Mouse (Mus musculus) heart, postnatal 14 days (tissue): ENCODE results near the gene Ttf2. TPM values are rescaled to one million over a fixed set of nuclear protein-coding genes. Genes with fewer than 3 reads are reported as not detected.

Experiments
- DNase-seq, 2 experiments: peaks; one replicate each; pipeline ENCODE4 v3.0.0; 2021 to 2022
- intact Hi-C: fragments of 180-260 bp; cut with DNase I; formaldehyde crosslinking; loops from one replicate; pipeline ENCODE4 v1.15.1; 2025
- long read RNA-seq, 2 experiments: library from polyadenylated mRNA; stranded (forward); transcript quantifications; one replicate each; pipeline ENCODE4 v2.0.0; 2021
- total RNA-seq, 2 experiments: library from RNA; stranded (reverse); gene quantifications; 2 replicates each; pipeline ENCODE4 v1.2.3; 2021

Gene Ttf2
- total RNA-seq: 1 to 10 TPM; 3.4 to 3.9 TPM
- long read RNA-seq, experiment 1, partial matches to known transcripts: 1 of 3 reads
- long read RNA-seq, experiment 1, other reads (novel, unspliced or antisense): 2 of 3 reads
- long read RNA-seq, experiment 2, full-length matches to known transcripts: 2 of 7 reads
- long read RNA-seq, experiment 2, partial matches to known transcripts: 1 of 7 reads
- long read RNA-seq, experiment 2, other reads (novel, unspliced or antisense): 4 of 7 reads

DNA sequence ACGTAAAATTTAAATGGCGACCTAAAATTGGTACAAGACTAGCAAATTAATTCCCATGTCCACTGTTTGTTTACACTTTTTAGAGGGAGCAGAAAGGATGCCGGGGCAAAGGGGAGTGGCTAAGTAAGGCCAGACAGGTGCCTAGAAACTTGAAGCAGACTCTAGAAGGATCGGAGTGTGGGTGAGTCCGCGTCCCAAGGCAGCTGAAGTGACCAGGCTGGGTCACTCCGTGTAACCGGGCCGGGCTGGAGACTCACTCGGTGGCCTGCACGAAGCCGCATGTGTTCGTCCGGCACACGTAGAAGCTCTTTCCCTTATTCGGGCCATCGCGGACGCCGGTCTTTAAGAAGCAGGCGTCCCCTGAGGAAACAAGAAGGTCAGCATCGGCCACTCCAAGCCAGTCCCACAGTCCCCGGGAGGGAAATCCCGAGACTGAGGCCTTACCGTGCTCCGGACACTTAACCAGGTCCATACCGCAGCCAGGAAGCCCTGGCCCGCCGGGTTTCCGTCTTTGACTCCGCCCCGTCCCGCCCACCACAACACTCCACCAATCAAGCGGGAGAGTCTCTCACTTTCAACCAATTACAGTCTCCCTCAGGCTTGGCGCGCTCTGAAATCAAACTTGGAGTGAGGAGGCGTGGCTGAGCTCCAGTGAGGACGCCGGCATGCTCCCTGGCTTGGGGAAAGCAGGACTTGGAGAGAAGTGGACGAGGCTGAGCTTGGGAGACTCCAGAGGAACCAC lies at the start of gene Ttf2:
TSS of gene Ttf2 (minus strand) at position 488 of the 742 bp plus-strand sequence.
- intact Hi-C loops: loop anchor here (10.0 kb wide), 1 partner anchor 845 kb away; no protein-coding TSS in a partner anchor
- DNase-seq: peak; percentile 92 to 95

DNA sequence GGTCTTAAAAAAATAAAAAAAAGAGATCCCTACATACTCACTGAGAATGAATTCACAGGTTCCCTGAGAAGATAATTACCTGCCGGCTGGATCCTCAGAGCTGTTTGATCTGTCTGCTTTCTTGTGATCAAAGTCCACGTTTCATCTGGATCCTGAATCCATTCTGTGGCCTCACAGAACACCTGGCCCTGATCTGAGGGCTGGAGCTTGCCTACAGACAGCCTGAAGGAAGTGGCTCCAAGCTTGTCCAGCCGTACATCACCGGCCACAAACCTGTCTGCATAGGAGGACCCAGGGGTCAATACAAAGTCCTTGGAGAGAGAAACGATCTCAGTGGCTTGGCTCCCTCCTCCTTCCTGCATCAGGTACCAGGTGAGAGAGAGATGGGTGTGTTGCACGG lies 49.0 kb upstream of the Ttf2 start:
- intact Hi-C loops: no loop called here
- no peak for DNase-seq

DNA sequence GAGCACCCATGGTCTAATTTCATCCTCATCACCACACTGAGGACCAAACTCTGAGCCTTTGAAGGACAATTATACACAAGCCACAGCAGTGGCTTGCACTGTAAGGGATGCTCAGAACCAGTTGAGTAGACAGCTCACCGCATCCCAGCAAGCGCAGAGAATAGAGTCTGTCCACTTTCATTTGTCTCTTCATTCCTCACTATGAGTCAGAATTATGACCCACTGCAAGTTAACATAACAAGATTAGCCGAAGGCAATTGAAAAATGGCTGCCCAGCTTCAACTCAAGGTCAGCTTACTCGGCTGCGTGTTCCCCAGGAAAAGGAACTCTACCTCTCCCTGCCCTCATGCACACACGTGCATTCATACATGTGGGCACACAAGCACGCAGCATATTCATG lies 46.6 kb upstream of the Ttf2 start:
- intact Hi-C loops: no loop called here
- DNase-seq: no peak

DNA sequence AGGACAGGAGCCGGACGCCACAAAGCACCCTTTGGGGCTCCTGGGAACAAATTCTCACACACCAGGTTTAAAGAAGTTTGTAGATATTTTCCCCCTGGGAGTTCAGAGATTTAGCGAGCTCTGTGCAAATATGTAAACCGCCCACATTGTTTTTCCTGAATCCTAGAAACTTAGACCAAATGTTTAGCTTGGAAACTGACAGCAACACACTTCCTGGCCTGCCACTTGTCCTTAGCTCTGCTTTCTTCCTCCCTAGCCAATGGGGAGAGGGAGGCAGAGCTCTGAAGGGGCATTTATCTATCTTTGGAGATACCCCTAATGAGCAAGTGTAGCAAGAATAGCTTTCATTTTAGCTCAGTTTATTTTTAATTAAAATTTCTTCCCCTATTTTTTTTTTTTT lies 45.8 kb upstream of the Ttf2 start:
- intact Hi-C loops: no loop called here
- DNase-seq: no peak

DNA sequence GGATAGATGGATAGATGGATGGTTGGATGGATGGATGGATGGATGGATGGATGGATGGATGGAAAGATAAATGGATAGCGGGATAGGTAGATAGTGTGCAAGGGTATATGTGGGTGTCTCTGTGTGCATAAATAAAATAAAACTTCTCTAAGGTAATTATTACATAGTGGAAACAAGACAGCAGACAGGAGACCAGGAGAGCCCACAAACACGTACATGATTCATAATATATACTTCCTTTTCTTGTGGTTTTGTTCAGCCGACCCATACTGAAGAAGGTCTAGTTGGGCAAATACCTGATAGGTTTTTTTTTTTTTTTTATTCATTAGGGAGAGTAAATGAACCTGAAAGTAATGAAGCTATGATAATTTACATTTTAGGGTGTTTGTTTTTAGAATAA lies 44.1 kb upstream of the Ttf2 start:
- no peak for DNase-seq
- intact Hi-C loops: no loop called here

DNA sequence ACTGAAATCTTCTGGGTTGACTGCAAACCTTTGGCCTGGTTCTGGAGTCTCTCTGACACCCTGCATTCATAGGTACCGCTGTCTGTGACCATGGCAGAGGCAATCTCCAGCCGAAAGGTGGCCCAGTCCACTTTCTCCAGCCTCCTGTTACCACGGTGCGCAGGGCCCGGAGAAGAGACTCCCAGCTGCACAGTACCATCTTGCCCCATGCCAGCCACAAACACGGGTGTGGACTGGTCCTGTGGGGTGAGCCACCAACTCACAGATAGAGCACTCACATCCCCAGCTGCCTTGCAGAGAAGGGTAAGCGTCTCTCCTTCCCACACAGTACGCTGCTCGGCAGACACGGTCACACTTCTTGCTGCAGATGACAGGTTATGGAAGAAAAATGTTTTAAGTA lies 43.5 kb upstream of the Ttf2 start:
- intact Hi-C loops: no loop called here
- DNase-seq: no peak

DNA sequence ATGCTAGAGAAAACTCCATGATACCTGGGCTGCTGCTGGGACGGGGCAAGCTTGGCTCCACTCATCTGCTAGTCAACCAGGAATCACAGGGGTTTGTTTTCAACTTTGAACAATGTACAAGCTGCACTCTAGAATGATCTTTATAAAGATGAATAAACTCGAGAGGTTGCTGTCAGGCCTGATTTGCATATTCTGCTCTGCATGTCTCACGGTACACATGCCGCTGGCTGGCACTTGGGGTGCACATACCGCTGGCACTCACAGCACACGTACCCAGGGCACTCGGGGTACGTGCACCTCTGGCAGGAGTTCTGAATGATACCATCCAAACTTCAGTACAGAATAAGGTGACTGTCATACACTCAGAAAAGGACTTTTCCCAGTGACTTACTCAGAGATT lies 43.1 kb upstream of the Ttf2 start:
- no peak for DNase-seq
- intact Hi-C loops: no loop called here

DNA sequence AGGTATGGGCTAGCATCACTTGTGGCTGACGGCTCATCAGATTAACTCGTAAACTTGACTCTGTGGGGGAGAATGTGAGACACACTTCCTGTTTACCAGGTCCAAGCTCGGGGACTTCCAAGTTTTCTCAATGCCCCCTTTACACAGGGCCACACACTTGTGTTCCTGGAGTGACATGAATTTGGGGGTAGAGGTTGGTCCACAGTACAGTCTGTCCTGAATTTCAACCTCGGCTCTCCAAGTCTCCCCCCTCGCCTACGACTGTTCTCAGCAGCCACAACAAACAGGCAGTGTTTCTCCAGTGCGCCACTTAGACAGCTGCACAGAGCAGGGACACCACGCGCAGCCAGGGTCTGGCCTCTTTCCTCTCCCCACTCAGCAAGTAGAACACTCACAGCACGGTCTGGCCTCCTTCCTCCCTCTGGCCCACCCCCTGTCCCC lies 42.7 kb upstream of the Ttf2 start:
- peak; percentile 24 to 37 for DNase-seq

DNA sequence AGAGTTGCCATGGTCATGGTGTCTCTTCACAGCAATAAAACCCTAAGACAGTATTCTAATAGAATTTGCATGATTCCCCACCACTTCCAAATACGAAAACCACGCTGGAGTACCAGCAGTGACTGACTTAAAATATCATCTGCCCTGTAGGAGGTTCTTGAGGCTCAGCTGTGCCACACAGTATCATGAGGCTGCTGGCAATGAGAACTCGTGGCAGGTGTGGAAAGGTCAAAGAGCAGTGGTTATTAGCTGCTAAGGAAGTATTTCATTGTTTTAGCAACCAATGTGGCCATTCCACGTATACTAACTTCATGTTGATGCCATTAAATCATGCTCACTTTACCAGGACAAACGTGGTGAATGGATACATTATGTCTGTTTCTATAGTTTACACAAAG lies 41.7 kb upstream of the Ttf2 start:
- intact Hi-C loops: no loop called here
- no peak for DNase-seq

More for the DNA sequence above, 42.7 kb upstream of the Ttf2 start:
- intact Hi-C loops: no loop called here

DNA sequence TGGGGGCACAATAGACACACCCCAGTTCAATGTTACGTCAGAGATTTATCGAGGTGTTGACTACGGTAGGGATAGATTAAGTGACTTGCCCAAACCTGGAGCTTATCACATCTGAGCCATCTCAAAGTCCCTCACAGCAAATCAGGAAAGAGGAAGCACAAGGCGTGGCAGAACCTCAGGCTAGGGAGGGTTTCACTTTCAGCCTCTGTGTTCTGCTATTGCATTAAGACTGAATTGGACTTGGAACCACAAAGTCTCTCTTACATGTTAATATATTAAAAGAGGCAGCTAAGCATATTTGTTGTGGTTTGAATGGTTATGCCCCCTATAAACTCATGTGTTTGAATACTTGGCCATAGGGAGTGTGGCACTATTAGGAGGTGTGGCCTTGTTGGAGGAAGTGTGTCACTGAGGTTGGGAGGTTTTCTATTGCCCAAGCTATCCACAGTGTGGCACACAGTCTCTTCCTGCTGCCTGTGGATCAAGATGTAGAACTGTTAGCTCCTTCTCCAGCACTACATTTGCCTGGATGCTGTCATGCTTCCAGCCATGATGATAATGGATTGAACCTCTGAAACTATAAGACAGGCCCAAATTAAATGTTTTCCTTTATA lies 41.2 kb upstream of the Ttf2 start:
- DNase-seq: no peak
- intact Hi-C loops: no loop called here

DNA sequence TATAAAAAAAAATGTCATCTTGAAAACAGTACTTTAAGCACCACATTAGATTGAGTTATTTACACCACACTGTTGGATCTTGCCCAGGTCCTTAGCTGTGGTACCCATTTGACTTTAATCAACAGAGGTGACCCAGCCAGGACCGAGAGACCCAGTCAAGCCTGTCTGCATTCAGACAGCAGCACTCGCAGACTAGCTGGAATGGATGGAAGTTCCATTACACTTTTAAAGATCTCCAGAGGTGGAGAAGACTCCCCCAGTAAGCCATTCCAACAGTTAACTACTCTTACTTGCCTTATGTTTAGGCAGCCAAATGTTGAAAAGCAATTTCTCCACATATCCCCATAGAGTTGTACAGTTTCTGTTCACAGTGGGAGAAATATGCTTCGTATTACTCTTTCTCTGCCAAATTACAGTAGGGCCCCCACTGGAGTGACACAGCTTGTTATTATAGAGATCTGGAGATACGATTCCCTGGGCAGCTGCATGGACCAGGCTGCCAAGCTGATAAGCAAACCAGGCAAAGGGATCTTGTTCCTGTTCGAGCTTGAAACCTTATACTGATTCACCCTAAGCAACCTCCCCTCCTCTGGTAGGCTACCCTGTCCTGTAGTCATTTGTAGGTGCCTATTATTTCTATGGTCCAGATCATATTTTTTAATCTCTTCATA lies 37.8 kb upstream of the Ttf2 start:
- no peak for DNase-seq
- intact Hi-C loops: no loop called here

DNA sequence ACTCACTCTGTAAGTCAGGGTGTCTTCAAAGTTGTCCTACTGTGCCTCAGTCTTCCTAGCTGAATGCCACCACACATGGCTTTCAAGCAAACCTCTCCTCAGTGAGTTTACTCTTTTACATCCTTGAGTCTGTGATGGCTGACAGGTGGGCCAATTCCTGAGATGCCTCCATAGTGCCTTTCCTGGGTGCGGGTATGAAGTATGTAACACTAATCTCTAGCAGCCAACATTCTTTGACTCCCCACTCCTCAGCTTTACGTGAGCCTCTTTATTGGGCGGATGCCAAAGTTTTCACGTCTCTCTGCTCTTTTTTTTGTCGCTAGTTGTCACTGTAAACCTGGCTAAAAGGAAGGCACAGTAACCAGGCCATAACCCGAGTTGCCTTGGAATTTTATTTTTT lies 35.9 kb upstream of the Ttf2 start:
- intact Hi-C loops: no loop called here
- no peak for DNase-seq

DNA sequence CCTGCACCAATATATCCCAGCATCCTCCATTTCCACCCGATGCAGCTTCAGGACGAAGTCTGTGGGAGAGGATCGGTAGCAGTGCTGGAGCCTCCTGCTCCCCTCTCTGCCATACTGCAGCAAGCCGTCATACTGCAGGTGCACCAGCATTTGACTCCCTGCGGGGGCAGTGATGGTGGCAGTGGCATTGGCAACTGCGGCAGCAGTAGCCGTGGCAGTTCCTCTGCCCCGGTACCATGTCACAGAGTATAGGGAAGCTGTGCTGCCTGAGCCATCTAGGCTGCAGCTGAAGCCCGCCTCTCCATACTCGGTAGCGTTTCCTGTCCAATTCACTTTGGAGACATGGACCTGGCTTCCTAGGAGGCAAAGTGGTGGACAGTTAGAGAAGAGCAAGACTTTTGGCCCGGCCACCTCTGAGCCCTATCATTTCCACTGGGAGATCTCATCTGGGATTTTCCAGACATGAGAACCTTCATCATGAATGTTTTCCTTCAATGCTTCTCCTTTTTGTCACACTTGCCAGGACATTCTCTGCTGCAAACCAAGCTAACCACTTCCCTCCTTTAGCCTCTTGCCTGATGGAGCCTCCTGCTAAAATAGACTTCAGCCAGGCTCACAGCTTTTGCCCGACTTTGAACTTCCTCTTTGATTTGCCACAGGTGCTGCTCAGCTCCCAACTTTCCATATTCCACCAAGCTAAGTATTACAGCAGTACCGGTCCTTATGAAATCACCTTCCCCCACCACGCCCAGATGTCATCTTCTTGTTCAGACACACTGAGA lies 34.3 kb upstream of the Ttf2 start:
- intact Hi-C loops: no loop called here
- DNase-seq: no peak

DNA sequence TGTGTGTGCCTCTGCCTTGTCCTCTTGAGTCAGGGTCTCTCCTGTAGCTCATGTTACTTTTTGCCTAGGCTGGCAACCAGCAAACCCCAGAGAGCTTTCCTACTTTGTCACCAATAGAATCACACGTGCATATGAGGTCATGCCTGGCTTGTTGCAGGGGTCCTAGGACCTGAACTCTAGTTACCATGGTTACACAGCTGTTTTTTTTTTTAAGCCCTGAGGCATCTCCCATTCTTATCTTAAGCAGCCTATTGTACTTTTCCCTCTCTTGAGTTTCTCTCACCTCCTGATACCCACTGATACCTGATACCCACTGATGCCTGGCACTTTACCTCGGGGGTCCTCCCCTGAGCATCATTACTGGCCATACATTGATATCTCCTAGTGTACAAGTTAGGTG lies 30.3 kb upstream of the Ttf2 start:
- DNase-seq: no peak
- intact Hi-C loops: loop anchor here (5.0 kb wide), 2 partner anchors 108 to 163 kb away; no protein-coding TSS in a partner anchor

DNA sequence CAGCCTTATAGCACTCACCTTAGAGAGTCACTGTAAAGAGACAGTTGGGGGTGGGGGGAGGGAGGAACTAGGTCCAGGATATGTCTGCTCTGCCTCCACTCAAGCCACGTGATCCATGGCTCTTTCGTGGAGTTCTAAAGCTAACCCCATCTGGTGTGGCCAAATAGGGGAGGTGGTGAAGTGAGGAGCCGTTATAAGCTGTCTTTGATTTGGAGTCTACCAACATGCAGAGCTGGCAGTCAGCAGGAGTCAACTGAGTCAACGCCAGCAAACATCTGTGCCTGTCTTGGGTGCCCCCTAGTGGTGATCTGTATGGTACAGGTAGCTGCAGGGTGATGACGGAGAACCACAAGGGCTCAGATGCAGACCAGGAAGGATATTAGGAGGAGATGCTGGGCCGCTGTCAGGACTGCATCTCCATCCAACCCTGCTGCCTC lies 29.5 kb upstream of the Ttf2 start:
- intact Hi-C loops: loop anchor here (5.0 kb wide), 2 partner anchors 108 to 163 kb away; no protein-coding TSS in a partner anchor
- DNase-seq: peak; percentile 69 to 84

DNA sequence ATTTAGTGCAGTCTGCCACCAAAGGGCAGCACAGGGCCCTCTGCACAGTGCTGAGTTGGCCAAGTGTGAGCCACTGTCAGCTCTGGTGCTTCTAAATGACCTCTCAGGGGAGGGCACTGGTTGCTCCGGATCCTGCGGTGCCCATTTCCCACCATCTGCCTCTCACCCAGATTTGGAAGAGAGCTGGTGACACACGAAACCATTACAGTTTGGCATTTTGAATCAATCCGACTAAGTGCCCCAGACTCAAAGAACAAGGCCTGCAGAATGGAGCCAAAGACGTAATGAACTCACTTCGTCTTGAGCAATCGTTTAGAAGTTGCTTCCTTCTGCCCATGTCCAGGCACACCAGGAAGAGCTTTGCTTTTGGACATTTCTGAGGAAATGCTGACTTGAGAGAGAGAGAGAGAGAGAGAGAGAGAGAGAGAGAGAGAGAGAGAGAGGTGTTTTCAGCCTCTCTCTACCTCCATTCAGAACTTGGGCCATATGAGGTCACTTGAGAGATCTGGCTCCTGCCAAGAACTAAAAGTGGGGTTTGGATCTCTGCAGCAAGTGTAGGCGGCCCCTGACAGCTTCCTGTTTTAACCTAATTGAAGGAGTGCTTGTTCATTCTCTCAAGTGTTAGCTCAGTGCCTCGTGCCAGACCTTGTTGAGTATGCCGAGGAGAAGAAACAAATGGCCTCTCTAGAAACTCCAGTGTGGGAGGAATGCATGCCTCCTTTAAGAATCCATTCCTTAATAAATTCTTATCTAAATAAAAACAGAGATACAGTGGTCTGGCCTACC lies 28.5 kb upstream of the Ttf2 start:
- intact Hi-C loops: loop anchor here (5.0 kb wide), 2 partner anchors 109 to 164 kb away; no protein-coding TSS in a partner anchor
- DNase-seq: peak in 1 of 2 experiments; percentile 49

DNA sequence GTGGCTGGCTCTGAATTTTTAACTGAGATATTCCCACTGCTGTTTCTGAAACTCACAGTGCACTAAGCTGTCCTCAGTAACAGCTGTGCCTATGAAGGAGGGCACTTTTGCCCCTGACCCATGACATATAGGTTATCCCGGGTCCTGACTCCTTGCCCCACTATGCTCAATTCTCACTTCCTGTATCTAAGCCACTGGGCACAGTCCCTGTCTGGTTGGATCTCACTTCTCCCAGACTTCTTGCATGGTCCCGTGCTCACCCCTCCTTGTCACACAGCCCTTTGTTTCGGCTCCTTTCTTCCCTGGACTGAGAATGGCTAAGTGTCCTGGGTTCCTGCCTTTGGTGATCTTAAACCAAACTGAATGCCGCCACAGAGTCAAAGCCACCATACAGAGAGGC lies 24.8 kb upstream of the Ttf2 start:
- no peak for DNase-seq
- intact Hi-C loops: no loop called here

DNA sequence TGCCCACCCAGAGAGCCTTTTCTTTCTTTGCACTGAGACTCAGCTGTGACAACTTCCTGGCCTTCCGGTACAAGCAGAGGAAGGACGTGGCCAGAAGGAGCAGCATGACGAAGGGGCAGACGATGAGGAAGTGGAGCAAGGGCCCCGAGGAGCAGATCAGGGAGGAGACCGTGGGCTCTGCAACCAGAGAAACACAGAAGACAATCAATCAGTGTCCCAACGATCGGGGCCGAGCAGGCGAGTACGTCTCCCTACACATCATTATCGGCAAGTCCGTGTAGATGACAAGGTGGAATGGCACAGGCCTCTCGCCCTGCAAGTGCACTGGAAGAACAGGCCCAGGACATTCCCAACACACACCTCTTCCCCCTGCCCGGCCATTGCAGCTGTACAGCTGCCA lies 24.3 kb upstream of the Ttf2 start:
- intact Hi-C loops: no loop called here
- DNase-seq: peak; percentile 40 to 50

DNA sequence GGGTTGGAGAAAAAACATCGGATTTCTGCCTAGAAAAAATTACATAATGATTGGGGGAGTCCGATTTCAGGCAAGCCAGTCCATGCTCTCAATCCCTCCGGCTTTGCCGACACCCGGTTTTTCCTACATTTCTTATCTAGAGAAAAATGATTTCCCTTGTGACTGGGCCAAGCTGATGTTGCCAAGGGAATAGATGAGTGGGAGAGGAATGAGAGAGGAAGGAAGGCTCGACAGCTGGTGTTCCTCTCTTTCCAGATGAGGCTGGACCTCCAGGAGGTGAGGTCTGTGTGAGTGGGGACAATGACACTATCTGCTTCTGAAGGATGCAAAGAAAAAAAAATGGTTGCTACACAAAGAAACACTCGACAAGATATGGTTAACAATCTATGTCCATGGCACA lies 23.7 kb upstream of the Ttf2 start:
- DNase-seq: peak in 1 of 2 experiments; percentile 43
- intact Hi-C loops: no loop called here
